Mouse (Mus musculus) heart, postnatal 0 days (tissue): ENCODE measurements at regions not wholly inside any gene's neighbourhood (a gene's known extent, or its start where the extent isn't known, plus 50 kb on each side); places are given as distances from the start of the nearest gene placed in this dataset.

Experiments used
- CTCF ChIP-seq: IDR thresholded peaks from 2 replicates; pipeline ENCODE4 v1.5.1; 2016; ENCODE audit warnings: antibody characterized with exemption, control low read depth, low read depth
- EP300 ChIP-seq: IDR thresholded peaks from 2 replicates; pipeline ENCODE4 v1.6.1; 2016; ENCODE audit warnings: antibody characterized with exemption, low read depth

- TF ChIP-seq CTCF = no peak
- TF ChIP-seq EP300 = no peak
Observed at GRCm38 (mm10) chr3:41268516-41268915, 185.7 kb upstream of the Pgrmc2 start.
